Mouse (Mus musculus): Measurements from ENCODE around the gene Defa23. TPM values are rescaled to one million over a fixed set of nuclear protein-coding genes. Genes with fewer than 3 reads are reported as not detected.
"Not testable (repeated sequence)": the region's sequence is repeated elsewhere in the genome, so short reads cannot be mapped to it uniquely, and the experiment has no call there.

Gene Defa23
- total RNA-seq (2021), result not detected

DNA sequence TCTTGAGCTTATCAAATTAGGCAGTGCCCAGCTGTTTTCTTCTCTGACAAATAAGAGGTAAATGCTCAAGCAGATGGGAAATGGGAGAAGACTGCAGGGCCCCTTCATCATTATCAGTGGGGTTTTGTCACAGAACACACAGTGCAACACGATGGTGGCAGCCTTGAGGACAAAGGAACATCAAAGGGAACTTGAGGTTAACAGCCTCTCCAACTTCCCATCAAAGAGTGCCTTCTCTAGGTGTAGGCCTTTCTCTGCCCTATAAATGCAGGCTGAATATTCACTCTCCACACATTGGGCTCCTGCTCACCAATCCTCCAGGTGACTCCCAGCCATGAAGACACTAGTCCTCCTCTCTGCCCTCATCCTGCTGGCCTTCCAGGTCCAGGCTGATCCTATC, at the start of gene Defa23:
Gene Defa23, plus strand, starts transcription at position 301 of the 400 bp plus-strand sequence.
- DNase-seq; intact Hi-C loops (cut with DNase I): not testable (repeated sequence)

DNA sequence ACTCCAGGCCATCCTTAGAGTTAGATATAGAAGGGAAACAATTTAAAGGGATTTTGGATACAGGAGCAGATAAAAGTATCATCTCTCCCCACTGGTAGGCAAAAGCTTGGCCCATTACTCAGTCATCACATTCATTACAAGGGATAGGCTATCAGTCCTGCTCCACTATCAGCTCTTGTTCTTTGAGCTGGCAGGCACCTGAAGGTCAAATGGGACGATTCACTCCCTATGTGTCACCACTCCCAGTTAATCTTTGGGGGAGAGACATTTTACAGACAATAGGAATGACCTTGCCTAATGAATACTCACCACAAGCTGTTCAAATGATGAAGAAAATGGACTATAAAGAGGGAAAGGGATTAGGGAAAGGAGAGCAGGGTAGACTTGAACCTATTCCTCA, 48.0 kb upstream of the Defa23 start:
- intact Hi-C loops (cut with DNase I), result no loop called here
- DNase-seq, result no peak

DNA sequence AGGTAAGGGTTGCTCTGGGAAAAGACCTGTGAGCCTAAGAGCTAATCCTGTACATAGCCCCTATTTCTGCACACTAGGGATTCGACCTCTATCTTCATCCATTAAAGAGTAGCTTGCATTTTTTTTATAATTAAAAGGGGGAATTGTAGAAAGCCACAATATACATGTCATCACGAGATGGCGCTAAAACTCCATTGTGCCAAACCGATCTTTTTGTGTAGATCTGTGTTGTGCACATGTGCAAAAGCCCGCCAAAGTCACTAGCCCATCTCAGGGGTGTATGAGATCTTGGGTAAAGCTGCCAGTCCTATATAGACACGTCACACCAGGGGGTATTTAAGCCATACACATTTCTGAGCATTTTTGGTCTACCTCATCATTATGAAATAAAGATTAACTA, 46.3 kb upstream of the Defa23 start:
- DNase-seq, result peak in 1 of 2 experiments; percentile 21
- intact Hi-C loops (cut with DNase I), result not testable (repeated sequence)

DNA sequence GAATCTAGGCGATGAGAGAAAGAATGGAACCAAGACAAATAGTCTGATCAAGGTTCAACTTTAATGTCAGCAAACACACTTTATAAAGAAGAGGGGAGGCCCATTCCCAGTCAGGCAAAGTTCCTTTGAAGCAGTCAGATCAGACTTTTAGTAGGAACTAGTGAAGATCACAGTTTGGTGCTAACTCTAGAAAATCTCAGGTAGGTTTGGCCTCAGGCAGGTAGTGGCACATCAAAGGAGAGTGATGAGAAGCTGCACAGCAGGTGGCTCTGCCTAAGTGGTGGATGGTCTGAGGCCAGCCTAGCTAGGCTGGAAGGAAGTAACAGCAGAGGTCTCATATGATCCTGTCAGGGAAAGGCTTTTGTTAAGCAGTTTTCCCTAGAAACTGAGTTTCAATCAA, 44.3 kb upstream of the Defa23 start:
- not testable (repeated sequence) for DNase-seq
- intact Hi-C loops (cut with DNase I), result loop anchor here (2.0 to 5.0 kb wide), 2 partner anchors 14 to 58 kb away; no protein-coding TSS in a partner anchor

GRCm38 (mm10) chr8:21025245-21025644, 29.6 kb upstream of the Defa23 start, which contains the start of gene Defa21:
Gene Defa21 (plus strand): TSS chr8:21025545.
- intact Hi-C loops (cut with DNase I); DNase-seq: not testable (repeated sequence)

DNA sequence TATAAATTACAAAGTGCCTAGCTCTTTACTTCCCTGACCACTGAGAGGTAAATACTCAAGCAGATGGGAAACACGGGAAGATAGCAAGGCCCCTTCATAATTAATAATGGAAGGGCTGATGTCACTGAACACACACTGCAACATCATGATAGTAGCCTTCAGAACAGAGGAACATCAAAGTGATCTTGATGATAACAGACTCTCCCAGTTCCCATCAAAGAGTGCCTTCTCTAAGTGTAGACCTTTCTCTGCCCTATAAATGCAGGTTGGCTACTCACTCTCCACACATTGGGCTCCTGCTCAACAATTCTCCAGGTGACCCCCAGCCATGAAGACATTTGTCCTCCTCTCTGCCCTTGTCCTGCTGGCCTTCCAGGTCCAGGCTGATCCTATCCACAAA, 9.9 kb downstream of the Defa23 start, which contains the start of gene Defa35:
Gene Defa35, plus strand, starts transcription at position 301 of the 400 bp plus-strand sequence.
- intact Hi-C loops (cut with DNase I), result not testable (repeated sequence)

DNA sequence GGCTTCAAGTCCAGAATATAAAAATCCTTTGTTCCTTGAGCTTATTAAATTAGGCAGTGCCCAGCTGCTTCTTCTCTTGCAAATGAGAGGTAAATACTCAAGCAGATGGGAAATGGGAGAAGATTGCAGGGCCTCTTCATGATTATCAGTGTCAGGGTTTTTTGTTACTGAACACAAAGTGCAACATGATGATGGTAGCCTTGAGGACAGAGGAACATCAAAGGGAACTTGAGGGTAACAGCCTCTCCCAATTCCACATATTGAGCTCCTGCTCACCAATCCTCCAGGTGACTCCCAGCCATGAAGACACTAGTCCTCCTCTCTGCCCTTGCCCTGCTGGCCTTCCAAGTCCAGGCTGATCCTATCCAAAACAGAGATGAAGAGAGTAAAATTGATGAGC, 29.3 kb downstream of the Defa23 start, which contains the start of gene Defa25:
Gene Defa25, plus strand, starts transcription at position 301 of the 400 bp plus-strand sequence.
- DNase-seq; intact Hi-C loops (cut with DNase I): not testable (repeated sequence)

More for the DNA sequence above, 9.9 kb downstream of the Defa23 start, which contains the start of gene Defa35:
- not testable (repeated sequence) for DNase-seq

GRCm38 (mm10) chr8:21093106-21093505, 38.3 kb downstream of the Defa23 start:
- intact Hi-C loops (cut with DNase I), result no loop called here
- DNase-seq, result peak in 1 of 2 experiments; percentile 1

DNA sequence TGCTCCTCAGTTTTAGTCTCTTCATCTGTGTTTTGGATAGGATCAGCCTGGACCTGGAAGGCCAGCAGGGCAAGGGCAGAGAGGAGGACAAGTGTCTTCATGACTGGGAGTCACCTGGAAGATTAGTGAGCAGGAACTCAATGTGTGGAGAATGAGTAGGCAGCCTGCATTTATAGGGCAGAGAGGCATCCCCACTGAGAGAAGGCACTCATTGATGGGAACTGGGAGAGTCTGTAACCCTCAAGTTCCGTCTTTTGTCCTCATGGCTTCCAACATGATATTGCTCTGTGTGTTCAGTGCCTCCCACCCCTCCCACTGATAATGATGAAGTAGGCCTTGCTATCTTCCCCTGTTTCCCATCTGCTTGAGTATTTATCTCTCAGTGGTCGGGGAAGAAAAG, 41.1 kb downstream of the Defa23 start, which contains the start of gene Gm14851:
Gene Gm14851, minus strand, starts transcription at position 101 of the 400 bp plus-strand sequence.
- DNase-seq; intact Hi-C loops (cut with DNase I): not testable (repeated sequence)

Other genes starting within 250 kb of the Defa23 start
- gene Defb33, start 162.4 kb upstream of the Defa23 start, total RNA-seq (2021), result not detected
- gene Gm15056, start 152.4 kb upstream of the Defa23 start, total RNA-seq (2021), result not detected
- gene Gm6040, start 133.0 kb upstream of the Defa23 start, total RNA-seq (2021), result not detected
- not detected for gene AY761185, start 110.3 kb upstream of the Defa23 start, total RNA-seq (2021)
- not detected for gene Defa21, start 29.5 kb upstream of the Defa23 start, total RNA-seq (2021)
- gene Defa35, start 10.0 kb downstream of the Defa23 start, total RNA-seq (2021), result not detected
- gene Defa25, start 29.4 kb downstream of the Defa23 start, total RNA-seq (2021), result not detected
- gene Gm14851, start 41.0 kb downstream of the Defa23 start, total RNA-seq (2021), result not detected
- gene Defa30, start 79.6 kb downstream of the Defa23 start, total RNA-seq (2021), result not detected
- not detected for gene Defa22, start 107.2 kb downstream of the Defa23 start, total RNA-seq (2021)
- gene Defa31, start 136.6 kb downstream of the Defa23 start, total RNA-seq (2021), result not detected
- not detected for gene Gm15293, start 146.5 kb downstream of the Defa23 start, total RNA-seq (2021)
- not detected for gene Gm15292, start 194.7 kb downstream of the Defa23 start, total RNA-seq (2021)